Mouse (Mus musculus) liver (tissue): ENCODE data around the gene Ptprg.

Source experiments
- DNase-seq: peaks from one replicate; pipeline ENCODE4 v3.0.0-alpha.2; 2020; ENCODE audit warnings: mixed read lengths

Ptprg gene

DNA sequence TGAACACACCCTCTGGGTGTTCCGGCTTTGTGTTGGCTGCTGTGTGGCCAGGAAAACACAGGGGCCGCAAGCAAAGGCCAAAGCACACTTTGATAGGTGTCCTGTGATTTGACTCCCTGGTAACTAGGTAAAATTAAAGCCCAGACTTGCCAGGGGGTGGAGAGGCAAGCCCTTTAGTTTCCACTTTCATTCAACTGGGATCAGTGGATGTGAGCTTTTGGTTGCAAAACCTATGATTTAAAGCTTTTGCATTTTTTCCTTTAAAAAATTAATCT is 551.8 kb downstream of the Ptprg start:
- no peak for DNase-seq

DNA sequence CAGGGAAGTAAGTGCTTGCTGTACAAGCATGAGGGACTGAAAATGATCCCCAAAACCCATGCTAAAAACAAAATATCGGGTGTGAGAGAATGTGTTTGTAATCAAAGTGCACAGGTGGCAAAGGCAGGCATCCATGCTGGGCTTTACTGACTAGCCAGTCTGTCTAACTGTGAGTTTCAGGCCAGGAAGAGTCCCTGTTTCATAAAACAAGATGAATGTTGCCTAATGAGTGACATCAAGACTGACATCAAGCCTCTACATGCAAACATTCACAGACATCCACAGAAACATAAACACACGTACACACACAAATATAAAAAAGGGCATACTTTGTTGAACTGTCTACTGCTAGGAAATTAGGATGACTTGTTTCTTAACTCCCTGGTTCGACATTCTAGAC is 552.3 kb downstream of the Ptprg start:
- DNase-seq, result no peak

DNA sequence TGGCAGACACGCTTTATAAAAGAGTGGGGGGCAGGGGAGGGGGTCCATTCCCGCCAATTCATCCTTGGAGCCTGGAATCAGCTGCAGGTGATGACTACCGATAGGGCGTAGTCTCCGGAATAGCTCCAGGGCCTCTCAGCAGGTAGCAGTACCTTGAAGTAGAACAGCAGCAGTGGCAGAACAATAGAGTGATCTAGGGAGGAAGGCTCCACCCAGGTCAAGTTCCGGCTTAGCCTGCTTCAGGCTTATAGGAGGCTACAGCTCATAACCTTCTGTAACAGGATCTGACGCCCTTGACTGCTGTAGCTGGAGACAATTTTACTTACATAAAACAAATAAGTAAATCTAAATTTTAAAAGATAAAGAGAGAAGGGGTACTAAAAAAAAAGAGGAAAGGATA is 554.1 kb downstream of the Ptprg start:
- DNase-seq, result no peak

DNA sequence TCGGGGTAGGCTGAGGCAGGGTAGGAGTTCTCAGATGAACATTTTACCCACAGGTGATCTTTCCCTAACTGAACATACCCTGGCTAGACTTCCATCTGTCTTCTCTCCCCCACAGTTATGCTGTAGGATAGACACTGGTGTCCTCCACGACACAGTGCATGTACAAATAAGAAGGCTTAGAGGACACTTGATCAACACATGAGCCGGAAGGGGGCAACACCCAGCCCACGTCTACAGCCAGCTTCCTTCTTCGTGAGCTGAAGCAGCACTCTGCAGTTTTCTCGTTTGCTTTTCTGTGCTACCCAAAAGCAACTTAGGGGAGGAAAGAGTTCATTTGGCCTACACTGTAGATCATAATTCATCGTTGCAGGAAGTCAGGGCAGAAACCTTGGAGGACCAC is 554.7 kb downstream of the Ptprg start:
- DNase-seq, result no peak

DNA sequence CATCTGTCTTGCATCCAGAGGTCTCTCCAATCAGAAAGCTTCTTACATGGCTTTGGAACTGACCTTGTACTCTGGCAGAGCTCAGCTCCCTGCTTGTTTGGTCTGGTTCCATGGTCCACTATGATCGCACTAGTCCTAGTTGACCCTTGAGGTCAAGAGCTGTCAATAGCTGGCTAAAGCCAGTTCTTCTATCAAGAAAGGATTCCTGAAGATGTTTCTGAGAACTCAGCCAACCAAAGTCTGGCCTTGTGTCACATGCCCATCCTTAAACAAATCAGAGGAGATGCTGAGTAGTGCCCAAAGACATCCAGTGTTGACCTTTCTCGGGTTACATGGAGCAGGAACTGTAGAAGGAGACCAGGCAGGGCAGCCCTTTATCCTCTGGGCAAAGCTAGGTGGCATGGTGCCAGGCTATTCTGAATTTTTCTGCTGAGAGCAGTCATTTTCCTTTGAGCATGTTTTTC is 559.2 kb downstream of the Ptprg start:
- DNase-seq, result no peak

DNA sequence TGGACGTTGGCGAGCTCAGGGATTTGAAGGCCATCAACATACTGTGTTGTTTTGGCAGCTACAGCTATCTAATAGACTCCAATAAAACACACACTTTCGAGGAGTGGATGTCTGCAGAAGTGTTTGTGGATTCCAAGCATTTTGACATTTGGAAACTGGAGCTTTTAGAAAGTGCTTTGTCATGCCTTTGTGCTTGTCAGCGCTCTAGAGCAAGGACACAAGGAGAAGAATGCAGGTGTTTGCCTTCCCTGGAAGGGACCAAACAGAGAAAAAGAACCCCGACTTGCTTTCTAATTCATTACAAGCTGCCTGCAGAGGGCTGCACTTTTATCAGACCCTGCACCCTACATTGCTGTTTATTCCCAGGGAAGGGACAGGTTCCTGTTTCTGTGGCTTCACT is 560.0 kb downstream of the Ptprg start:
- DNase-seq, result no peak

DNA sequence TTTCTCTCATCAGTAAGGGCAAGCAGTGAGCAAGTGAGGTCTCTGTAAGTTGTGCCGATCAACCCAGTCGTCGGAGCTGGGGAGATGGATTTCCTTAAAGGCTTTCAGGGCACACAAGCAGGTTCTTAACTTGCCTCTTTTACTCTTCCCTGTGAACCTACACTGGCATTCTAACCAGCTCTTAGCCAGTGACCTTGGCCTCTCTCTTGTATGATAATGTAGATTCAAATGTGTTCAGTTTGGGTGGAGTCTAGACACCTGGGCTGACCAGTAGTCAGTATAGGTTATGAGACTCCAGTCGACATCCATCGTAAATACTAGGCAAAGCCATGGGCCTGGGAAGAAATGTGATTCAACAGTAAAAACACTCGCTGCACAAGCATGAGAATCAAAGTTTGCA is 560.7 kb downstream of the Ptprg start:
- no peak for DNase-seq

DNA sequence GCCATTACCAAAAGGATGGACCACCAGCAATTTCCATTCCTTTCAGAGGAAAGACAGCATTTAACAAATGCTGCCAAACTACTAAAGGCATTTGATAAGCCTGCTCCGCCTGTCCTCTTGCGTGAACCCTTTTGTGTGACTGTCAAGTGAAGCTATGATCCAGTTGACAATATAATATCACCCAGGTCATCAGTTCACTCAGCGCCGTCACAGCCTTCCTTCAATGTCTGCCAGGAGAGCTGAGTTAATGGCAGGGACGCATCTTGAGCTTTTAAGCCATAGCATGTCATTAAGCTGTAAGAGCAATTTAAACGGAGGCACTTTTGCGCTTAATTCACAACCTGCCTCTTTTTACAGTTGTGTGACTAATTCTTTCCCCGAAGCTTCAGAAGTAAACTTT is 565.9 kb downstream of the Ptprg start:
- no peak for DNase-seq

DNA sequence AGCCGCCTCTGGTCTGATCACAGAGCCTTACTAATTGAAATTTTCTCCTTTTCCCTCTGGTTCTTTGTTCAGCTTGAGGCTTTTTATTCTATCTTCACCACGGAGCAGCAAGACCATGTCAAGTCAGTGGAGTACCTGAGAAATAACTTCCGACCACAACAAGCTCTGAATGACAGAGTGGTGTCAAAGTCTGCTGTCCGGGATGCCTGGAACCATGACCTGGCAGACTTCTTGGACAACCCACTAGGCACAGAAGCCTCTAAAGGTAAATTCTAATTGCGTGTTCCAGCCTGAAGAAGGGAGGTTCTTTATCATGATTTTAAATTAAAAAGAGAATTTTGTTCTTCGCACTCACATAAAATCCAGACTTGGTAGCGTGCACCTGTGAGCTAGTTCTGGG is 568.6 kb downstream of the Ptprg start:
- DNase-seq, result no peak

DNA sequence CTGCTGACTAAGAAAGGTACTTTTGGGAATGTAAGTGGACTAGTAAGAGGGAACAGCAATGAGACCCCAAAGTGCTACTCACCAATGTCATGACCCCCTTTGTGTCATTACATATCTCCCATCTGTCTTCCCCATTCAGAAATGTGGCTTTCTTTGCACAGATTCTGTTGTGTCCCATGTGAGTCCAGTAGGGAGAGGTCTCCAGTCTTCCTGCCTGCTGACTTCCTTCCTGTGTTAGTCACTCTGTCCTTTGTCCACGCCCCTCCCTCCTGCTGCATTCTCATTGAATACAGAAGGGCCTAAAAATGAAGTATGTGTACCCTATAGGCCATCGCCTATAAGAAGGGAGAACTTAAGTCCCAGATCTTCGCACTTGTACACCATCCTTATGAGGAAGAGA is 571.4 kb downstream of the Ptprg start:
- no peak for DNase-seq

DNA sequence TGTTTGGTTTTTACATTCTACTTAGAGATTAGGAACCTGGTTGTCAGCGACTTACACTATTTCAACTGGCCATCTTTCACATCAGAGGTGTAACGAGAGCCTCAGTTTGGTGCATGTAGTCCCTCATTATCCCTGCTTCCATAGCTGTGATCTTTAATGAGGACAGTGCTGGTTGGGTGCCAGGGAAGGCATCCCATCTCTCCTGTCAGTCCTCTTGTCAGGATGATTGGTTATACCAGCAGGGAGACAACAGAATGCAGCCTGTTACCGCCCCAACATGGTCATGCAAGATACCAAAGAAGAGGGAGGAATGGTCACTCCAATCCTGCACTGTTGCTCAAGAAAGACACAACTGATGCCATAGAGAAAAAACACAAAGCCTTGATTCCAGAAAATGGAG is 574.6 kb downstream of the Ptprg start:
- no peak for DNase-seq

DNA sequence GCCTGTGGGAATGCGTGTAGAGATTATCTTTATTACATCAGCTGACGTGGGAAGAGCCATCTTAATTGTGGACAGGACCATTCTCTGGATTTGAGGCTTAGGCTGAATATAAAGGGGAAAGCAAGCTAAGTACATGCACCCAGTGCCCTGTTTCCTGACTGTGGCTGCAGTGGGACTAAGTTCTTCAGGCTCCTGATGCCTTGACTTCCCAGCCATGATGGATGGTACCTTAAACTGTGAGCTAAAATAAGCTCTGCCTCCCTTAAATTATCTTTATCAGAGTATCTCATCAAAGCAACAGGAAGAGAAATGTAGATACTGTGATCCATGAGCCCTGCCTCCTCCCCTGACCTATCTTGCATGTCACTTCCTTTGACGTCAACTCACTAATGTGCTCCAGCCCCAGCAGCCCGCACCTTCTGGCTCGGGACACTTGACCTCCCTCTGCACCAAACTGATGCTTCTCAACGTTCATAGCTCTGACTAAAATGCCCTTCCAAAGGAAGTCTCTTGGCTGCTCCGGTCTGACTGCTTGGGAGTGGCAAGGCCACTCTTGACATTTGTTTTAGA is 578.8 kb downstream of the Ptprg start:
- no peak for DNase-seq

DNA sequence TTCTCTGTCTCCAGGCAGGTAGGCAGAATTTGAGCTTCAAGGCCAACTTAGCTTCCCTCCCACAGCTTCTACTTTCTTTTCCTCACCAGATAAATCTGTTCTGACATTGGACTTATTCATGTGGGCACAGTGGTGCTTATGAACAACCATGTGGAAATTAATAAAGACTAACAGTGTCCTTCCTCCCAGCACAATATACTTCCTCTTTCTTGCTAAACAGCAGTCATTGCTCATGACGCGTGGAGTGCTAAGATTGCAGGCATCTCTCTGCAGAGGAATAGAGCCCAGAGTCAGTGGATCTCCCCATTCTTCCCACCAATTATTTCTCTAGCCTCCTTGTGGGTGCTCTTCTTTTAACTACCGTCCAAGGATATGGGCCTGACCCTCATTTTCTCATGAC is 579.8 kb downstream of the Ptprg start:
- no peak for DNase-seq

DNA sequence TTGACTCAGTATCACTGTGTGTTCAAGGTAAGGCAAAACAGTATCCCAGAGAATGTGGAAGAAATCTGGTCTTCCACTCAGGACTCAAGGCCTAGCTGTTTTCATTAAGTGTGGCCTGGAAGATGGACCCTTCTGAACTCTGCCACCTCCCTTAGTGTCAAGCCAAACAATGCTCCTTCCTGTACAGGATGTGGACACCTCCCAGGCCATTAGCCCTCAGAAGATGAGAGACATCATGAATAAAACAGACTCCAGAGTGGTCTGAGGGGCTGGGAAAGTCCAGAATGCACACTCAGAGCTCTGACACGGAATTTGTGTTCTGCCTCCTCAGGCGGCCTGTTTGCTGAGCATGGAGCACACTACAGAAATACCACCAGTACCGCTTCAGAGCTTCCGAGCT is 581.2 kb downstream of the Ptprg start:
- no peak for DNase-seq

DNA sequence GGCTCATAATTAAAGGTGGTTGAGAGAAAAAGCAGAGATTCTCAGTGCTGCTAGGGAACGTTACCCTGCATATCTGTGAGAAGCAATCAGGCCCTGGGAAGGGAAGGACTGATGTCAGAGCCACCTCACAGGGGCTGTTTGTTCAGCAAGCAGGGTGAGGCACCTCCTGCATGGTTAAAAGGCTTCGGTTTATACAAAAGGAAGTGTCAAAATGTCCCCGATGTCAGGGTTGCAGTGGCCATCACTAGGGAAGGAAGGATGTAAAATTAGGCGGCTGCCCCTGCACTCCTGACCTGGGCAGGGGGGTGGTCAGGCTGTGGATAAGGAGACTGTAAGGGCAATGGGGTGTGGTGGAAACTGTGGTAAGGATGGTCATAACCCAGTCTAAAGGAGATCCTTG is 583.2 kb downstream of the Ptprg start:
- DNase-seq, result no peak

DNA sequence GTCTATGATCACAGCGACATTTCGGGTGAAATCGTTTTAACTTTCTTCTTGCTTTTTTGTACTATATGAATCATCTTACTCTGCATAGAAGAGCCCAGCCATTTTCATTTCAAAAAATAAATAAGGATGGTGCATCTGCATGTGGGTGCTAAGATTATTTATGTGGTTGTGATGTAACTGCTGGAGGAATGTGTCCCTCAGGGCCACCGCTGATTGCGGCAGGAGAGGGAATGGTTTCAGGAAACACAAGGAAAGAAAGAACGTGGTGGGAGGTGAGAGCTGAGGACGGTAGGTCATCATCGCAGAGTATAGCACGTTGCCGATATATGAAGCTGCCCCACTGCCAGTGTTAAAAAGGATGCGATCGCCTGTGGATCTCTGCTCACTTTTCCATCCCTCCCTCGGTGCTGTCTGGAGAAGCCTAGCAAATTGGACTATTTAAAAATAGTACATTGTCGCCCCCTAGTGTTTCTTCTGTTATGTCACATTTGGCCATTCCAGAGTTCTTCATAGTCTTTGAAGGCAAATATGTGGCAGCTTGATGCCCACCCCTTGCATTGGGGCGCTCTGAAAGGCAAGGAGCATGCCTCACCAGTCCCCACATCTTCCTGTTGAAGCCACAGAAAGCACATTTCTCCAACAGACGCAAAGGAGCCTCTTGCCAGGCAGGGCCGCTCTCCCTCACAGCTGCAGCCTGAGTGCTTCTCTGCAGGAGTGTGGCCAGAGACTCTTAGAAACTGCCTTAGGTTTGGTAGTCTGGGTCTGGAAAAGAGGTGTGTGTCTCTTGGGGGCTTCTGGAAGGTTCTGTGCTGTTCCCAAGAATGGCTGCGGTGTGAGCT is 586.5 kb downstream of the Ptprg start:
- peak; percentile 10 for DNase-seq

DNA sequence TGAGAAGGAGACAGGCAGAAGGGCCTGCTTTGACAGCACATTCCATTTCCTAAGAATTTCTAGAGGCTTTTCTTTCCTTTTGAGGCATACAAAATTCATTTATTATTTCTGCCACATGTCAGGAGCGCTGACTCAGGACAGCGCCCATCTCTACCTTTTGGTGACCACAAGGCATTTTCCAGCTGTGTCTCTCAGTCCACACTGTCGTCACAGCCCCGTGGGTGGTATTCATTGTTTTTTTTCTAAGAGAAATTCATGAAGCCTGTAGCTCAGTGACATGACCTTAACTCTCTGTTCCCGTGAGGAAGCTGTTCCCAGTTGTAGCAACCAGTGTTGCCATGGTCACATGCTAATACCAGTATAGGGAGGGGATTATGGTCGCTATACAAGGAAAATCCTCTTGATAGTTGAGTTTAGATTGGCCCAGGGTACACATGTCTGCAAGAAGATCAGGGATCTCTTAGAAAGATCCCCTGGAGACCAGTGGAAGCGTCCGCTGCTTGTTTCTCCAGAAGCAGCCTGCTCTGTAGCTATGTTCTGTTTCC is 590.7 kb downstream of the Ptprg start:
- no peak for DNase-seq

DNA sequence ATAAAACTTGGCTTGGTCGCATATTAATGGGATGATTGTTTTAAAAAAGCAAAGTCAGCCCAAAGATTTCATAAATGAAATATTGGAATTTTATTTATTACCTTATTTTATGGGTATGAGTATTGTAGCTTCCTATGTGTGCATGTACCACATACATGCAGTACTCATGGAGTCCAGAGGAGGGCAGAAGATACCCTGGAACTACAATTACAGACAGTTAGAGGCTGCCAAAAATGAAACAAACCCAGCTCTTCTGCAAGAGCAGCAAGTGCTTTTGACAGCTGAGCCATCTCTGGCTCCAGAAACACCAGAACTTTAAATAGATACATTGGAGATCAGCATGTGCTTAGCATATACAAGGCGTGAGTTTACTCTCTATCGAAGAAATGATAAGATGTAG is 592.6 kb downstream of the Ptprg start:
- DNase-seq, result no peak

DNA sequence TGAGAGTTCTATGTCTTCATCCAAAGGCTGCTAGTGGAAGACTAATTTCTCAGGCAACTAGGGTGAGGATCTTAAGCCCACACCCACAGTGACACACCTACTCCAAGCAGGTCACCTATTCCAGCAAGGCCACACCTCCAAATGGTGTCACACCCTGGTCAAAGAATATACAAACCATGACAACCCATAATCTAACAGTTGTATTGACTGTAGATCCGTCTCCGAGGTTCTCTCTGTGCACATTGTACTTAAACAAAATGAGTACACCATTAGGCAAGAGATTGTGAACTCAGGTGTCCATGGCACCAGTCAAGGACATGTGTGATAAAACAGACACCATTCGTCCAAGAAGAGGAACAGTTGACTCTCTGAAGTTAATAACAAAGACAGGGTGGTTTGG is 596.2 kb downstream of the Ptprg start:
- DNase-seq, result no peak

DNA sequence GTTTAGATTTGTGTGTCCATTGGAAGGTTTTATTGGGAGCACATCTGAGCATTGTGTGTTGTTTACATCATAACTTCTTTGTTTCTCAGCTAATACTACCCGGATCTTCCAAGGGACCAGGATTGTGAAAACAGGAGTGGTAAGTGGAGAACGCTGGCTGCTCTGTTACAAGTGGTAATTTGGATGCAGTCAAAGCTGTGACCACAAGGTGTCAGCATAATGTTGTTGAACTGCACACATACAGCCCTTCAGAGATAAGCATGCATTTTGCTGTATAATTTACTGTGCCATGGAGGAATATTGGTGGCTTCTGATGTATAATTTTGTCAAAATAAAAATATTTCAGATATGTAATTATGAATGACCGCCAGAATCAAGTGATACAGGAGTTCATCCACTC is 598.6 kb downstream of the Ptprg start:
- peak; percentile 27 for DNase-seq

DNA sequence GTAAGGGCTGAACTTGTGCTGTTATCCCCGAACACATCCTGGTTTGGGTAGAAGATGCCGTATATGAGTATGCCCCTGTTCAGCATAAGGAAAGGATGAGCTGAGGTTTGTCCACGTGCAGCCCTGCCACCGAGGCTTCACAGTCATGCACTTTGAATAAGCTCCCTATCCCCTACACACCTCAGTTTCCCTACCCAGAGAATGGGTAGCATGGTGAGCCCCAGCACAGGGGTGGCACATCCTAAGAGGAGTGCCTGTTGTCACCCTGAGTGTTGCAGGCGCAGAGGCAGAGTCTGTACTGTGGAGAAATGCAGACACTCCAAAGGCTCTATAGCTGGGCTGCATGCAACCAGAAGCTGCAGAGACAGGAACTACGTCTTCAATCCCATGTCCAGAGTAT is 599.4 kb downstream of the Ptprg start:
- no peak for DNase-seq

DNA sequence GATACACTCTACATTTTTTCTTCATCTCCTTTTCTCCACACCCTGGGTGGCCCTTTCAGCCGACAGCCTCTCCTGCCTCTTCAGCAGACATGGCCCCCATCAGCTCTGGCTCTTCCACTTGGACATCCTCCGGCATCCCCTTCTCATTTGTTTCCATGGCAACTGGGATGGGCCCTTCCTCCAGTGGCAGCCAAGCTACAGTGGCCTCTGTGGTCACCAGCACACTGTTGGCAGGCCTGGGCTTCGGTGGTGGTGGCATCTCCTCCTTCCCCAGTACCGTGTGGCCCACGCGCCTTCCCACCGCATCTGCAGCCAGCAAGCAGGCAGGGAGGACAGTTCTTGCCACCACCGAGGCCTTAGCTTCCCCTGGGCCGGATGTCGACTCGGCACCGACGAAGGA is 600.3 kb downstream of the Ptprg start:
- no peak for DNase-seq

DNA sequence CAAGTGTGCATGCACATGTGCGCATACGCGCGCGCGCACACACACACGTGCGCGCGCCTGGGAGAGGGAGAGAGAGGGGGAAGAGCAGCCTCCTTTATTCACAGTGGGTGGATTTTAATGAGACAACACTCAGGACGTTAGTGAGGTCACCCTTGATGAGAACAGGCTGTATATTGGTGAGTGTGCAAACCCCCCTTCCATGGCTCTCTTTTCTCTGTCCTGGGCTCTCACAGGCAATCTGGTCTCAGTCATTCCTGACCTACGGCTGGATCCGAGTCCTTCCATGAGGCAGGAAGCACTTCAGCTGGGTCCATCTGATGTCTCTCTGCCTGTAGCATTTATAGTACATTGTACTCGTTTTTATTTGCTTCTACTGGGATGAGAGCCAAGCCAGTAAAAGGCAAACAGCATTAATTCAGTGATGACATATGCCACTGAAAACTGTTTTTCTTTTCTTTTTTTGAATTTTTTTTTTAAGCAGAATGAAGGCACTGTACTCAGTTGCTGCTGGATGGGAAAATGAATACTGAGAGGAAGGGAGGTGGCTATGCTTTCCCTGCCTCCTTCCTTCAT is 608.5 kb downstream of the Ptprg start:
- no peak for DNase-seq

DNA sequence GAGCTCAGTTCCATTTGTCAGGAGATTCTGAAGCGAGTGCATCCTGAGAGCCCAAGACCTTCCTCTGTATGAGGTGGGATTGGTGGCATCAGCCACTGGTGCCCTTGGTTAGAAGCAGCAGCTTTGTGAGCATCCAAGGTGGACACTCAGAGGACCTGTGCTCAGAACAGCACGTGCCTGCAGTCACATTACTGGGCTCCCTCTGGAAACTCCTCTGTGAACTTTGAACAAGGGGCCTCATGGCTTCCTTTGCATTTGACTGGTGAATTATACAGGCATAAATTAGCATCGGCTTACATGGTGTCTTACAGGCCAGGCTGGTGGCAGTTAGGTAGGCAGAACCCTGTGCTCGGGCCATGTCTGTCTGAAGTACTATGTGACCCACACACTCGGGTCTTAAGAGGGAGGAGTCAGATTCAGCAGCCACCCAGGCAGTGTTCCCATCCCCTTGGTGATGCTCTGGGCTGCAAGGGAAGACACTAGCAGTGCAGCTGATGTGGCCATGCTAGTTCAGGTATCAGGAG is 609.1 kb downstream of the Ptprg start:
- no peak for DNase-seq
